Mouse (Mus musculus) thymus, adult 2 months (tissue): ENCODE measurements around the gene Mical1.

Experiments
- CTCF ChIP-seq: fragments of 200-500 bp; IDR thresholded peaks from 2 replicates; pipeline ENCODE4 v1.5.1; 2012; ENCODE audit warnings: mild to moderate bottlenecking, control low read depth, low read length, moderate library complexity, borderline replicate concordance; ENCODE audit not compliant: control insufficient read depth, poor library complexity, insufficient read depth; ENCODE audit errors: extremely low read depth
- POLR2A ChIP-seq: fragments of 200-500 bp; IDR thresholded peaks from 2 replicates; pipeline ENCODE4 v1.6.1; 2012; ENCODE audit warnings: mild to moderate bottlenecking, low read length, control low read depth, moderate library complexity; ENCODE audit not compliant: control insufficient read depth, poor library complexity, insufficient read depth; ENCODE audit errors: extremely low read depth

GRCm38 (mm10) chr10:41482446-41482845 lies 6.3 kb downstream of the Mical1 start:
- no peak for TF ChIP-seq CTCF
- no peak for TF ChIP-seq POLR2A
